Mouse (Mus musculus) skeletal muscle tissue, postnatal 0 days (tissue): Measurements from ENCODE around the gene Ints2. TPM values are rescaled to one million over a fixed set of nuclear protein-coding genes. Genes with fewer than 3 reads are reported as not detected.

Experiments used
- polyA plus RNA-seq: library from polyadenylated mRNA; unstranded; fragments of >200 nt; fragmentation: Nextera tagmentation; extraction: Ambion mirVana; gene quantifications from 2 replicates; pipeline ENCODE4 v1.2.1, GENCODE M21; 2015

The Ints2 gene
- 4.4 and 6.3 TPM in 2 replicates for polyA plus RNA-seq

DNA sequence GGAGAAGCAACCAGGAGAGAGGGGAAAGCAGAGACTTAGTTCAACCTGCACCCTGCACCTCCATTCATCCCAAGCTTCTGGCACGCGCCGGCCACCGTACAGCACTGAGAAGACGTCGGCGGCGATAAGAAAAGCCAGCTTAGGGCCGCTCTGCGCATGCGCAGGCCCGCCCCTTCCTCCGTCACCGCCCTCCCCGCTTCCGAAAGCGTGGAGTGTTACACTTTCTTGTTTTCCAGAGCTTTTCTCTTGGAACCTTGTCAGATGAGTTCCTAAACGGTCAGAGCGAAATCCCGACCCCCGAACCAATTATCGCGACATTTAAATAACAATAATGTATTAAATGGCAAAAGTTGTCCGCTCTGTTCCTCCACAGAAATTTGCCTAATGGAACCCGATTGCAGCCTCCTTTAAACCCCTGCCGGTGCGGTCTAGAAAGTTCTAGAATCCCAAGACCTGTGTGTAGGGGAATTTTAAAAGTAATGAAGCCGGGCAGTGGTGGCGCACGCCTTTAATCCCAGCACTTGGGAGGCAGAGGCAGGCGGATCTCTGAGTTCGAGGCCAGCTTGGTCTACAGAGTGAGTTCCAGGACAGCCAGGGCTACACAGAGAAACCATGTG is at the start of gene Ints2:
Ints2 (minus strand) TSS at position 116 of the 617 bp plus-strand sequence.

DNA sequence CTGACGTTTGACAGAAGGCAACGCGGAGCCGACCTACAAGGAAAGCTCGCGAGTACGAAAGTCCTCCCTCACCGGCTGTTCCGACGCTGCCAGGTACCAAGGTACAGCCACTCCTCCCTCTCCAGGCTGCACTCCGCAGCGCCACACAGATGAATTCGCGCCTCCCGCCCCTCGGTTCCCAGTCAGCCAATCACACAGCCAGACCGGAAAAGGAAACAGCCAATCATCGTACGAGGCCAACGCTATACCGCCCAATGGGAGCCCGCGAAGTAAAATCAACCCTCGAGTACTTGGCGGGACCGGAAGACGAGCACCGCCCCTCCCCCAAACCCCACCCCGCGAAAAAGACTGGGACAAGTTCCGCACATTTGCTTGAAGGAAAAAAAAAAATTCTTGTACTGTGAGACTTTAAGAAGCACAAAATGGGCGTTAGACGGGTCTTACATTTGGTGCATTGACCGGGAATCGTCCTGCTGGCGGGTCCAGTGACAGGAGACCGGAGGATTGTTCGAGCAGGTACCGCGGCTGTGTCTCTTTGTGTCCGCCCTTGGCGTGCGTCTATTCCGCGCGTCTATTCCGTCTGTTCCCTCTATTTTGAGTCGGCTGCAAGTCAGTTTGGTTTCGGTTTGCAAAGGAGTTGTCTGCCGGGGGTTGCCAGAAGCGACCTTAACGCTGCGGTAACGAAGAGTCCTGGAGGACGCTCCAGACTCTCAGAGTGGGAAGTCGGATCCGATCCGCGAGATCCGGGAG is 56.2 kb downstream of the Ints2 start, which contains the start of gene Brip1:
Brip1 (minus strand) TSS at position 157 of the 750 bp plus-strand sequence.

Other genes starting within 250 kb of the Ints2 start
- gene Brip1, start 56.4 kb downstream of the Ints2 start, polyA plus RNA-seq: 1.9 and 2.2 TPM in 2 replicates
- gene Med13, start 100.0 kb upstream of the Ints2 start, polyA plus RNA-seq: 4.2 and 4.9 TPM in 2 replicates
- 42.6 and 47.2 TPM in 2 replicates for gene Rnft1, start 227.1 kb upstream of the Ints2 start, polyA plus RNA-seq